Mouse (Mus musculus) gonadal fat pad, adult 2 months (tissue): ENCODE measurements around the gene Mtmr11. TPM values are rescaled to one million over a fixed set of nuclear protein-coding genes. Genes with fewer than 3 reads are reported as not detected.
"Not testable (repeated sequence)": the region's sequence is repeated elsewhere in the genome, so short reads cannot be mapped to it uniquely, and the experiment has no call there.

Experiments
- DNase-seq: peaks from one replicate; pipeline ENCODE4 v3.0.0-alpha.2; 2012; ENCODE audit warnings: low read depth
- polyA plus RNA-seq: library from polyadenylated mRNA; depleted of rRNA; stranded (reverse); fragments of >200 nt; gene quantifications from 2 replicates; pipeline ENCODE4 v1.2.3, GENCODE M21; 2012; rRNA removed

Mtmr11 gene
- polyA plus RNA-seq, 1 experiment = 14.2 TPM

- DNase-seq = no peak
Measured at GRCm38 (mm10) chr3:96207819-96208218, 46.0 kb downstream of the Mtmr11 start.

- no peak for DNase-seq
Measured at GRCm38 (mm10) chr3:96209242-96209641, 47.4 kb downstream of the Mtmr11 start.

- no peak for DNase-seq
Measured at GRCm38 (mm10) chr3:96219191-96219641, 57.4 kb downstream of the Mtmr11 start.

GRCm38 (mm10) chr3:96219661-96220130, 57.9 kb downstream of the Mtmr11 start, which contains the start of the genes Bola1 and Hist2h2ab:
Gene Bola1 (minus strand): TSS chr3:96219709.
Gene Hist2h2ab (plus strand): TSS chr3:96219865.
- DNase-seq = no peak

GRCm38 (mm10) chr3:96220131-96220764, 58.4 kb downstream of the Mtmr11 start:
- not testable (repeated sequence) for DNase-seq

- no peak for DNase-seq
Measured at GRCm38 (mm10) chr3:96220765-96221639, 59.2 kb downstream of the Mtmr11 start, which contains the start of the genes Hist2h2ac and Hist2h2be. Gene Hist2h2ac (minus strand): TSS chr3:96220880. Gene Hist2h2be (plus strand): TSS chr3:96221119.

Other genes with a start within 250 kb of the Mtmr11 start
- gene Anp32e, start 232.8 kb upstream of the Mtmr11 start, polyA plus RNA-seq = 13.1 and 28.1 TPM in 2 replicates
- 36.6 and 46.3 TPM in 2 replicates for gene Plekho1, start 166.0 kb upstream of the Mtmr11 start, polyA plus RNA-seq
- gene Vps45, start 103.5 kb upstream of the Mtmr11 start, polyA plus RNA-seq = 11.7 and 12.2 TPM in 2 replicates
- gene Otud7b, start 57.5 kb upstream of the Mtmr11 start, polyA plus RNA-seq = 9.8 and 14.9 TPM in 2 replicates
- 51.4 and 62.1 TPM in 2 replicates for gene Sf3b4, start 10.3 kb downstream of the Mtmr11 start, polyA plus RNA-seq
- gene Sv2a, start 19.1 kb downstream of the Mtmr11 start, polyA plus RNA-seq = 2.8 and 3.9 TPM in 2 replicates
- gene Bola1, start 57.7 kb downstream of the Mtmr11 start, polyA plus RNA-seq = 67.1 and 87.5 TPM in 2 replicates
- gene Hist2h2ab, start 57.9 kb downstream of the Mtmr11 start, polyA plus RNA-seq = 4.7 and 5.2 TPM in 2 replicates
- 7.2 and 8.6 TPM in 2 replicates for gene Hist2h2ac, start 58.9 kb downstream of the Mtmr11 start, polyA plus RNA-seq
- gene Hist2h2be, start 59.1 kb downstream of the Mtmr11 start, polyA plus RNA-seq = 9.7 and 10.5 TPM in 2 replicates
- gene Hist2h3c2, start 77.1 kb downstream of the Mtmr11 start, polyA plus RNA-seq = 31.4 and 45.8 TPM in 2 replicates
- 420 and 426 TPM in 2 replicates for gene Hist2h2aa2, start 78.3 kb downstream of the Mtmr11 start, polyA plus RNA-seq
- gene Hist2h2aa1, start 83.5 kb downstream of the Mtmr11 start, polyA plus RNA-seq = 794 and 829 TPM in 2 replicates
- not detected in 2 replicates for gene Hist2h3c1, start 84.7 kb downstream of the Mtmr11 start, polyA plus RNA-seq
- 4.1 and 5.5 TPM in 2 replicates for gene Hist2h4, start 101.3 kb downstream of the Mtmr11 start, polyA plus RNA-seq
- 20.3 and 34.5 TPM in 2 replicates for gene Hist2h3b, start 106.7 kb downstream of the Mtmr11 start, polyA plus RNA-seq
- 1.4 and 3.6 TPM in 2 replicates for gene Hist2h2bb, start 107.7 kb downstream of the Mtmr11 start, polyA plus RNA-seq
- 3.3 and 4.0 TPM in 2 replicates for gene Fcgr1, start 132.0 kb downstream of the Mtmr11 start, polyA plus RNA-seq